Mouse (Mus musculus) left cerebral cortex, postnatal 36 days (tissue): ENCODE results near the gene Cd9. TPM values are rescaled to one million over a fixed set of nuclear protein-coding genes. Genes with fewer than 3 reads are reported as not detected.

Experiments used
- DNase-seq, 2 experiments: peaks; one replicate each; pipeline ENCODE4 v3.0.0; 2021 to 2022; ENCODE audit warnings: low spot score in 2 of 2, mixed read lengths in 1 of 2
- intact Hi-C: fragments of 180-260 bp; cut with DNase I; formaldehyde crosslinking; loops from one replicate; pipeline ENCODE4 v1.15.1; 2025
- total RNA-seq, 2 experiments: library from RNA; stranded (reverse); gene quantifications; 2 replicates each; pipeline ENCODE4 v1.2.3; 2021

Gene Cd9
- total RNA-seq, 2 experiments from 2014 or later: 42.0 to 54.3 TPM

DNA sequence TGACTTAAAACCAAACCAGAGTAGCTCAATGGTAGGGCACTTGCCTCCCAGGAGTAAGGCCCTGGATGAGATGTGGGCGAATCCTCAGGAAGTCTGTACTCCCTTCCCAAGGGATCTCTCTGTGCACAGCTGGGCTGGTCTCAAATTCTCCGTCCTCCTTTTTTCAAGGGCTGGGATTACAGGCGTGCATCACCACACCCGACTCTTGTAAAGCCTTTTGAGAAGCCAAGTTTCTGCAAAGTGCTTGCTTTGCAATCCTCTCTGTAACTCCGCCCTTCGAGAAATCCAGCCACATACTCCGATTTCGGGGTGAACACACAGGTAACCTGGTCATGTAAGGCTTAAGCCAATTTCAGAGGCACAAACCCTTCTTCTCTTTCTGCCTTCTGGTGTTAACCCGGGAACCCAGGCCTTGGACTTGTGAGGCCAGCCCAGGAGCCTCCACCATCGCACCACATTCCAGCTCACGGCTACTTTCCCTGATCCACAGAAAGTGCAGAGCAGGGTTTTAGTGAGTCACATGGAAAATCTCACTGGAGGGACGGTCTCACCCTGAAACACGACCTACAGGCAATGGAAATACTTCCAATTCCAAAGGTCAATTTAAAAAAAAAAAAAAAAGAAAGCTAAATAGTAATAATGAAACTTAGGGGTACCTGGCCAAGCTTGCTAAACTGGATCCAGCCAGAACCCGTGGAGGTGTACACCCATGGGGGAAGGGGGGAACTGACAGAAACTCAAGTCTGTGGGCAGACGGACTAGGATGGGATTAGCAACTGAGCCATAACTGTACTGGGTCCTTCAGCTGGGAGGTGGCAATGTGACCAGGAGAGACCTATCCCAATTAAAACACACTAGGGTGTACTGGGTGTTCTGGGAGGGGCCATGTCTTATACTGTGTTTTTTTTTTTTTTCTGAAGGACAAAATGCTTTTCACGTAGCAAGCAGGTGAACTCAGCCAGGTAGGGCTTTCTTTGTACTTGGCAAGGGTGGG lies 16.2 kb downstream of the Cd9 start:
- no peak for DNase-seq
- intact Hi-C loops: no loop called here

DNA sequence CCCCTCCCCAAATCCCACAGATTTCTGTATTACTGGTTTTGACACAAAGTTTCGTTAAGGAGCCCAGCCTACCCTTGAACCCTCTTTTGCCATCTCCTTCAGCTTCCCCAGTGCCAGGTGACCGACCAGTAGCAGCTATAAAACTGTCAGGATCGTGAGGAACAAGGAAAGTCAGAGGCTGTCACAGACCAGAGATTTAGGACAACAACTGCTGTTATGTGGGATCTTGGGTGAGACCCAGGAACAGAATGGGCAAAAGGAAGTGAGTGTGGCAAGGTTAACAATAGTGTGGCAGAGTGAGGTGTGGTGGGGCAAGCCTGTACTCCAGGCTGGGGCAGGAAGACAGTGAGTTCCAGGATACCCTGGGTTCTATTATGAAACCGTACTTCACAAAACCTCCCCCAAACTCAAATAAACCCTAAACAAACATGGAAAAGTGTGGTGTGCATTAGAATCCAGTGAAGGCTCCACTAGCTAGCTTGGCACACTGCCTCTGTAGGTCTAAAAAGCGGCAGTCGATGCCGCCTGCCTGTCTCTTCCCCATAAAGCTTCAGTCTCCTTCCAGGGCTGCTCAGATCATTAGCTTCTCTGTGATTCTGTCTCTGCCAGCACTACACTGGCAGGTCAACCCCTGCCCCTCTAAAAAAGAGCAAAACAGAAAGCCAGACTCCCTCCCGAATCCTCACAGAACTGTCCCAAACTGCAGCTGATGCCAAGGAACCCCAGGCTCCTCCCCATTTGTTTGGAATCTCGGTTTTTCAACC lies 17.6 kb downstream of the Cd9 start:
- intact Hi-C loops: no loop called here
- DNase-seq: no peak

DNA sequence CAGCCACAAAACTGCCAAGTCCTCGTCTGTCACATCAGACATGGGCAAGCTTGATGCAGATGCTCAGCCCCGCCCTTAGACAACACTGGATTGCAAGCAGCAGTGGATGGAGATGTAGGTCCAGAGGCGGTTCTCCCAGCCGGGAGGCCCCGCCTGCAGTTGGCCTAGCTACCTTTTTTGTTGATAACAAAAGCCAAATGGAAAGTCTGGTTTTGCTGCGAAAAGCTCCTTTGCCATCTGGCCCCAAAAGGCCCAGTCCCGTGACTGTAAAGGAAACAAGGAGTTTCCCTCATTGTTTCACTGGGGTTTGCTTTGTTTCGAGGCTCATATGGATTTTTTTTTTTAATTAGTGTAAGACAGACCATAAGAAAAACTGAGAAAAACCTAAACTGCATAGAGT lies 18.5 kb downstream of the Cd9 start:
- DNase-seq: no peak
- intact Hi-C loops: no loop called here

DNA sequence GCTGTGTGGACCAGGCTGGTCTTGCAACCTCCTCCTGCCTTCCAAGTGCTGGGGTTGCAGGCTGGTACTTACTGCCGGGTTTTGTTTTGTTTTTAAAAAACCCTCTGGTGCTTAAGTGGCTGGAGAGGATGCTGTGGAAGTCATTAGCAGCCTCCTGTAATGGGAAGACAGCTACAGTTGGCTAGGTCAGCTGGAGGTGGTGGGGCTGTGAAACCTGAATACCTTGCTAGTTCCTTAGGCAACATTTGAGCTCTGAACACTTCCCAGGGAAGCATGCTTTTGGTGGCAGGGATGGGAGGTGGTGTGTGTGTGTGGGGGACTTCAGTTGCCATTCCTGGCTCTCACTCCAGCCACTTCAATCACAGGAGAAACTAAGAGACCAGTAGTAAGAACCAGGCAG lies 19.4 kb downstream of the Cd9 start:
- DNase-seq: no peak
- intact Hi-C loops: no loop called here

DNA sequence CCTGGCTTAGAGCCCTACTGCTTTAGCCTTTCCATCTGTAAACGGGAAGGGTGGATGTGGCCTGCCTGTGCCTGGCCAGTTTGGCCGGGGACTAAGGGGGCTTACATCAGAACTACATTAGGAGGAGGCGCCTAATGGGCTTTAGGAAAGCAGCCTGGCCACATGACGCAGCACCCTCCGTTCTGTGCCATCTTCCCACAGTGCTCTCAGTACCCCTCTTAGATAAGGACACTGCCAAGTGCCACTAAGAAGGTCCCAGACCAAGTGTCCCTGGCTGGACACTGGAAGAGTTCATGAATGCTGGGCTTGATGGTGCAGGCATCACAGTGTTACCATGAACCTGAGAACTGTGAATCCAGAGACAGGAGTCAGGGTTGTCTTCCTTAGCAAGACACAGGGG lies 20.7 kb downstream of the Cd9 start:
- intact Hi-C loops: no loop called here
- DNase-seq: no peak

DNA sequence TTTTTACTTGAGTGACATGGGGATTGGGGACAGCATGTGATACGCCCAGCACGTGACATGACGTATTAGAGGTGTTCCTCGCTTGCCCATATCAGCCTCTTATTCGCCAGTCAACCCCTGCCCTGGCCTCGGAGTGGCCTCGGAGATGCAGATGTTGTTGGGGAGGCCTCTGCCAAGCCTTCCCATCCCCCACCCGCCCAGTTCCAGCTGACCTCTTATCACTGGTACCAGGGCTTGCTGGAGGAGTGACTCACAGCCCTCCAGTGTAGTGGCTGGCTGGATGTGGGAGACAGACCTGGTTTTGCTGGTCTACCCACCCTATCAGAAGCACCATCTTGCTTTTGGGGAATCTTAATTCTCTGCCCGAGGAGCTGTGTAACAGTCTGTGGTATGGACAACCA lies 21.3 kb downstream of the Cd9 start:
- no peak for DNase-seq
- intact Hi-C loops: no loop called here

DNA sequence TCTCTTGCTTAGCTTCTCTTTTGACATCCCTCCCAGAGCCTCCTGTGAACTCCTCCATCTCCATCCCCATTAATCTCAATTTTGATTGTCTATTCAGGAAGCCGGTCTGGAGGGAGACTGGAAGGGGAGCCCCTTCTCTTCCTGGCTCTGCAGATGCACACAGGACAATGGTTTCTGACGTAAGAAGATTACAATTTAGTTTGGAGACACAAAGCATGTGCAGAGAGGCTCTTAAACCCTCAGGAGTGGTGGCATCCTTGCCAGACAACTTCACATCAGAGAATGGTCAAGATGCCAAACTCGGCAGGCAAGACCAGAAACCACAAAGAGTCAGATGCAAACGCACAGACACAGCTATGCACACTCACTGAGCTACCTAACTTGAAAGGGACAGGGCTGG lies 22.7 kb downstream of the Cd9 start:
- intact Hi-C loops: no loop called here
- DNase-seq: no peak

DNA sequence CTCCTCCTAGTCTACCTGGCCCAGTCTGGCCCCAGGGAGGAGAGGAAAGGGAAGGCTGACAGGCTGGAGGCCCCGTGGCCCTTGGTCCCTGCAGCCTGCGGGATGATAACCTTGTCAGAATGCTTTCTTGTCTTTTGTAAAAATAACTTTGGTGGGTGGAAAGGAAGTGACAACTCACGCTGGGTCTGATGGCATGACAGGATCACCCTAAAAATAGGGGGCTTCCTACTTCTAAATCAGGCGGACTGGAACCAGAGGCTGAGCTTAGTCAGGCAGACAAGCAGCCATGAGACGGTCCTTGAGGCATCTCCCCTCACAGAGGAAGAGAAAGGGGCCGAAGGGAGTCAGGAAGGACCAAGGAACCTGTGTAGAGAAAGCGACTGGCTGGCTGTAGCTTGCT lies 23.3 kb downstream of the Cd9 start:
- intact Hi-C loops: no loop called here
- no peak for DNase-seq

DNA sequence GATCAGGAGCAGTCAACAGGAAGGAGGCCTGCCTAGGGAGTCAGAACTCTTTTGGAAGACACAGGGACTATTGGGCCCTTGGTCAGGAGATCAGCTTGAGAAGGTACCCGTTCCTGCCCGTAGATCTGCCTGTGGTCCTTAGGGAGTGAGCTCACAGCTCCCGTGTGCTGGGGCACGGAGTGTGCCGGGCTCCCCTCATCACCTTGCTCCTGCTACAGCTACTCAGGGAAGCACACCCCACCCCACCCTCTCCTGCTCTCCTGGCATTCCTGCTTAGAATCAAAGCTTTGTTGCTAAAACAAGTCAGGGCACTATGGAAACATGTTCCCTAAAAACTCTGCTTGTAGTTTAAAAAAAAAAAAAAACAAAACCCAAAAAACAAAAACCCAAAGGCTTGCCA lies 24.0 kb downstream of the Cd9 start:
- intact Hi-C loops: no loop called here
- no peak for DNase-seq

DNA sequence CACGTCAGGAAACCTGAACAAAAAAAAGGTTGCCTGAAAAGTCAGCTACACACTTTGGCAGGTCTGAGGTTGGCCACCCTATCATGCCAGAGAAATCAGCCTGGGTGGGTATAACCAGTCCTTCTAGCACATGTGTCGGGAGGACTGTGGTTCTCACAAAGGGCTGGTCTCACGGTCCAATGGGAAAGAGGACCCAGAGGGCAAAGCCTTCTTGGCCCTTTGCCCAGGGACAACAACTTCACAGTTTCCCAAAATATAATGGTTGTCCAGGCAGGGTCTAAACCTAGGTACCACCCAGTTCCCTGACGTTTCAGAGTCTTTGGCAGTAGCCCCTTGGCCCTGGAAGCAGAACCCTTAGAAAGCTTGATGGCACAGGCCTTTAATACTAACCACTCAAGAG lies 25.4 kb downstream of the Cd9 start:
- intact Hi-C loops: no loop called here
- DNase-seq: no peak

DNA sequence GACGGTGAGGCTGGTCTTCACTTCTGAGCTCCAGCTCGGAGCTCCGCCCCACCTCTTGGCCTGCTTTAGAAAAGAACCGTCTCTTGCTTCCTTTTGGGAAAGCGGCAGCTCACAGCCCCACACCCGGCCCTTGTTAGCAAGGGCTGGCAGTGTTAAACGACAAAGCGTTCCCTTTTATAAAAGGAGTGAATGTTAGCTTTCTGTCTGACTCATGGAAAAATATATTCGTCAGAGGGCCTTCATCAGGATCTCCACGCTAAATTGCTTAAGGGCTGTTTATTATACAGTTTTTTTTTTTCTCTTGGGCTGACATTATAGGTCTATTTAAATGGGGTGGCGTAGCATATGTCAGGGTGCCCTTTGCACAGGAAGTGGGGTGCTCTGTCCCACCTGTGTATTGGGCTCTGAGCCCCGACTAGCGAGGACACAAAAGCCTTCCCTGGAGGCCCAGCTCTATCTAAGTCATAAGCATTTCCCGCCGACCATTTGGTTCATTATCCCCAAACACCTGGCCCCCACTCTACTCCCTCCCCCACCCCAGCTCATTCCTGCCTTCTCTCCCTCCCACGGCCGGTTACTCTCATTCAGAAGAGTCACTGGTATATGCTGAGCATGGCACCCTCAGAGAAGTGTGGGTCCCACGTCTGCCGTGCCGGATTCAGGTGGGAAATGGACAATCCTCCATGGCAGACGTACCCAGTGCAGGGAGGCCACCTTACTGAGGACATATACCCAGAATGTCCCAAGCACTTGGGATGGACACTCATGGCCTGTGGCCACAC lies 26.2 kb downstream of the Cd9 start:
- intact Hi-C loops: no loop called here
- no peak for DNase-seq

DNA sequence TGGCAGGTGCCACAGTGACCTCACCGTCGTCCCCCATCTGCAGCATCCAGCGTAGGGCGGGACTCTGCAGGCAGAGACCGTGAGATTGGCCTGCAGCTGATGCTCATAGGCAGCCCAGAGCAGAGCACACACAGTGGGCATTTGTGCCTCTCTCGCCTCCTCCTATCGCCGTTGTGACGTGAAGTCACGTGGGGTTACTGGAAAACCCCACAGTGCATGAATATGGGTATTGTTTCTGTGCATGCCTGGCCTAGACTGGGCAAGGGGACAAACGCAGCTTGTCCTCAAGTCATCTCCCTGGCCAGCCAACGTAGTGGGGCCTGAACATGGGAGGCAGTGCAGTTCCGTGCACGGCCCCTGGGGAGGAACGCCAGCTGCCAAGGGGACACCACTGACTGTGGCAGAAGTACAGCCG lies 27.3 kb downstream of the Cd9 start:
- peak; percentile 44 to 45 for DNase-seq
- intact Hi-C loops: no loop called here

DNA sequence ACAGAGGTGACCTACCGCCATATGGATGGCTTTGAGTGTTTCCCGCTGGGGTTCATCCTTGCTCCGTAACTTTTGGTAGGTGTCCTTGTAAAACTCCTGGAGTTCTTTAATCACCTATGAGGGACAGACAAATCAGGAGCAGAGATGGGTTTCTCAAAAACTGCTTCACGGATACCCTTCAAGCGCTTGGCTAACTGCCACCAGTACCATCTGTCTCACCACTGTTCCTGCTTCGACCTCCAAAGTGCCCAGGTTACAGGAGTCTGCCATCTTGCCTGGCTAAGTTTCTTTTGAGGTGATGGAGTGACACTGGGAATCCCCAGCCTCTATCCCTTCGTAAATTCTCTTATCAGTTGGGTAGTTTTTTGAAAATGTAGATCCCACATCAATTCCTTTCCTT lies 32.3 kb downstream of the Cd9 start:
- intact Hi-C loops: no loop called here

DNA sequence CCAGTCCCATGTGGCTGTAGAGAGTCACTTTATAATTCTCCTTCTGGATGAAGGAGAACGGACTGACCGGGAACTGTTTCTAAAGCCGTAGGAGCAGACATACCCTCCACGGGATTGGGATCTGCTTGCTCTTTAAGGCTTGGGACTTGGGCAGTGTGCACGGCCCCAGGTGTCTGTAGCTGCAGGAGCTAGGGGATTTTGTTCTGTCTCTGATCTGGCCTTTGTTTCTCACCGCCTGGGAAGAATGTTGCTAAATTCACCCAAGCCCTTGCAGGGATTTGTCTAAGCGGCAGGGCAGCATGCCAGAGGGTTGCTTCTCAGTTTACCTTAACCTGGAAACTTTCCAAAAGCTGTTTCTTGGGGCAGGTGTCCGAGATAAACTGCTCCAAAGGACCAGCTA lies 32.8 kb downstream of the Cd9 start:
- DNase-seq: no peak
- intact Hi-C loops: no loop called here

More for the DNA sequence above, 32.3 kb downstream of the Cd9 start:
- DNase-seq: no peak

DNA sequence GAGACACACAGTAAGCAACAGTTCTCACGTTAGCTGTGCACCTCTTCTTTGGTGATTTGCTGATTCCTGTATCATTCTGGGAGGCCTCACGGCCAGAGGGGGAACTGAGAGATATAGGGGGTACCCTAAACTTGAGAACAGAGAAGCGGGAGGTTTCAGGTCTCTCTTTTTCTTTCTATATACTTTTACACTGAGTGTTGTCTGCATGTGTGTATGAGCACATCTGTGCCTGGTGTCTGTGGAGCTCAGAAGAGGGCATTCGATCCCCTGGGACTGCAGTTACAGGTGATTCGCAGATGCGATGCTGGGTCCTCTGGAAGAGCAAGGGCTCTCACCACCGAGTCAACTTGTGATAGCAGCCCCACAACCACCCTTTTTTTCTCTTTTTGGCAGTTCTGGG lies 33.3 kb downstream of the Cd9 start:
- intact Hi-C loops: no loop called here
- no peak for DNase-seq

DNA sequence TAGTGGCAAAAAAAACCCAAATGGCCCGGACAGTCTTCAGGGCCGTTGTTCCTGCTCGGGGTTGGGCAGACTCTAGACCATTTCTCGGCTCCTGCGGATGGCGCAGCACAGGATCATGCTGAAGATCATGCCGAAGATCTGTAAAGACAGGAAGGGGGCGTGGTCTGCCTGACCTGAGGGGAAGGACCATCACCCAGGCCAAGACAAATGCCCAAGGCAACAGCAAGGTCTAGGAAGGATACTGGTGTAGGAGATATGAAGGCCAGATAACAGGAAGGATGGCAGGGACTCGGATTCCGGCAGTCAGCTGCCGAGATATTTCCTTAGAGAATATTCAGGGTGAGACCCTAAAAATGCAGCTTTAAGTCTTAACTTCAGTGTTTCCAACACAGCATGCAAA lies 34.0 kb downstream of the Cd9 start:
- no peak for DNase-seq
- intact Hi-C loops: no loop called here

DNA sequence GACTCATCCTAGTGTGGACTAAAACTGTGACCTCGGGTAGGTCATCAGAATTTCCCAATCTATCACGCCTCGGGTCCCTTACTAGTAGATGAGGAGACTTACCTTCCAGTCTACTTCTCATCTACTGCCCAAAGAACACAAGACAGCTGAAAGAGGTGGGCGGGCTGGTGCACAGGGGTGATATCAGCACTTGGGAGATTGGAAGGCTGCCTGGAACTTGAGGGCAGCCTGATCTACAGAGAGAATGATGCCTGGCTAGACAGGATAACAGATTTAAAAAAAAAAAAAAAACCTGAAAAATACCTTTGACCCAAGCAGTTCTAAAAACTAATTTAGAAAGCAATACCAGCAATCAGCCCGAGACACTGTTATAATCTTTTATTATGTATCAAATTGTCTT lies 34.7 kb downstream of the Cd9 start:
- intact Hi-C loops: no loop called here
- no peak for DNase-seq

DNA sequence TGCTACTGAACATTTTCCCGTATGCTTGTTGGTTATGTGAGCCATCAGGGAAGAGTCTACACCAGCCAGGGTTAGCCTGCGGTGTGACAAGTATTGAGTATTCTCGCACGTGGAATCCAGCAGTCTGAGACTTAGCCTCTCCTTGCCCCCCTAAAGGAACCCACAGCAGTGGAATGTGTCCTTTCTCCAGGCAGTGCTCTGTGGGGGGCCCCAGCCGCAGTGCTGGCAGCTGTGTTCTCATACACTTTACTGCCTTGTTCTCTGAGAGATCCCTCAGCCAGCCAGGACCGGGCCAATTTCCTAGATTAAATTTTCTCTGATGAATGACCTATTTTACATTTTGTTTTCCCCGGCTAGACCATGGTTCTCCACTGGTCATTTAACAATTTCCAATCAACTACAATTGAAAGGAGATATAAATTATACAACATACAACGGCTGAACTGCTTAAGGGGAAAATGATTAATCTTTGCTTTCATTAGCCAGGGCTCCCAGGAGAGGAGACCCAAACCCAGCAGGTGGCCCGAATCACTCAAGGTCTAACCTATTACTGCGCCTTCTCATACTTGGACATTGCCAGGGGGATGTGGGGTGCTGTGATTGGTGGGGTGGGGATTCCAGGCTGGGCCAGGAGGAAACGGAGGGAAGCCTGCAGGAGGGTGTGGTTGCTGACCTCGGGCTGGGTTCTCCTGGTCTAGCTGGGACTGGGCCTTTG lies 38.6 kb downstream of the Cd9 start:
- intact Hi-C loops: no loop called here
- DNase-seq: no peak

DNA sequence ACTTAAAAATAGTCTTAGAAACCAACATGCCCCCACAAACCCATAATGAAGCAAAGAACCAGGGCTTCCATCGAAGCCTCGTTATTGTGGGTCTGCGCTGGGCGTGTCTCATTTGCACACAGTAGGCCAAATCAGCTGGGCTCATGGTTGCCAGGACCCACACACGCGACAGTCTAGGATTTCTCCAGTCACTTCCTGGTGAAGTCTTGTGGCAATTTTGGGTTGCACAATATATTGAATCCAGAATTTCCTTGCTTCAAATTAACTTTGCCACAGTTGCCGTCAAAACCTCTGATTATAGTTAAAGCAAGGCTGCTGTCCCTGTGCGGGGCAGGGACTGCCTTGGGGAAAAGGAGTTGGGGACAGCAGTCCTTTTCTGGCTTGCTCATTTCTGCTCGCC lies 39.9 kb downstream of the Cd9 start:
- DNase-seq: no peak

DNA sequence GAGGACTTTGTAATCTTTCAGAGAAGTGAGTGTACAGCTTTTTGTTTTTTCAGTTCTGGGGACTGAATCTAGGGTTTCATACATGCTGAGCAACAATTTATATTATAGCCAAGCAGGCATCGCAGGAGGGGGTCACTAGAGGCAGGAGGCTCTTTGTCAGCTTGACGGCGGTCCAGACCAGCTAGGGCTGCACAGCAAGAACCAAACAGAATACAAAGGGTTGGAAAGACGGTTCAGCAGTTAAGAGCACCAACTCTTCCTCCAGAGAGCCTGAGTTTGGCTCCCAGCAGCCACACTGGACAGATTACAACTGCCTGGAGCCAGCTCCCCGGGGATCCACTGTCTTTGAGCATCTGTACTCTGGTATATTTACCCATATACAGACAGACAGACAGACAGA lies 40.3 kb downstream of the Cd9 start:
- DNase-seq: no peak
- intact Hi-C loops: no loop called here

More for the DNA sequence above, 39.9 kb downstream of the Cd9 start:
- intact Hi-C loops: no loop called here
